Mouse (Mus musculus): Measurements from ENCODE around the gene Slc47a2. TPM values are rescaled to one million over a fixed set of nuclear protein-coding genes. Genes with fewer than 3 reads are reported as not detected.

The Slc47a2 gene
- polyA plus RNA-seq, 1 experiment from 2014 or later = 0.19 TPM

DNA sequence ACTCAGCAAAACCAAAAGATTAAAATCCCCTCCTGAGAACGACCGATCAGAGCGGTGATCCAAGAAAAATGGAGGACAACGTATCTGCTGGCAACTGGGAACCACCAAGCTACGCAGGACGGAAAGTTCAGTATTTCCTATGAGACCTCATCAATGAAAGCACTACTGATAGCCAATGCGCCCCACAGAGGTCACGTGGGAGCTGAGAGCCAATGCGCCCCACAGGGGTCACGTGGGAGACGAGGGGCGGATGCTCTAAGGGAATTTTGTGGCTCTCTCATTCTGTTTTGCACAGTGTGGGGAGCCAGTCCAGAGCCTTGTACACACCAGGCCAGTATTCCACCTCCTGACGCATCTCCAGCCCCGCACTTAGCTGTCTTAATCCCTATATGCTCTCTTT is 80.1 kb downstream of the Slc47a2 start:
- no peak overlapping the region for H3K4me2 ChIP-seq (replicated peaks; ENCODE audit: low read depth, low read length)
- H3K9me3 ChIP-seq (ENCODE audit: low read length) = no peaks in the 10 kb centered on the region
- no peak overlapping the region for H3K4me3 ChIP-seq (ENCODE audit: low read depth, low read length)
- H3K27ac ChIP-seq (ENCODE audit: low read length) = no peak overlapping the region
- ATAC-seq (no peak), DNase-seq (ENCODE audit: low spot score) (no peak)
- no peak overlapping the region for H3K9ac ChIP-seq (replicated peaks; ENCODE audit: low read depth)
- peaks cover 3% of the 10 kb centered on the region; the same call in 1 of the 2 replicates for H3K4me1 ChIP-seq (ENCODE audit: insufficient read depth, low read depth, low read length)
- TF ChIP-seq EP300 (IDR thresholded peaks at IDR 0.05) = no peak
- no peak for TF ChIP-seq CTCF (IDR thresholded peaks at IDR 0.05)
- H3K36me3 ChIP-seq (ENCODE audit: insufficient read depth, low read length) = peaks cover 46% of the 10 kb centered on the region
- H3K27me3 ChIP-seq (replicated peaks; ENCODE audit: insufficient read depth, low read length) = no peaks in the 10 kb centered on the region
- WGBS = 94% methylated on average over 14 of the region's 14 CpGs

DNA sequence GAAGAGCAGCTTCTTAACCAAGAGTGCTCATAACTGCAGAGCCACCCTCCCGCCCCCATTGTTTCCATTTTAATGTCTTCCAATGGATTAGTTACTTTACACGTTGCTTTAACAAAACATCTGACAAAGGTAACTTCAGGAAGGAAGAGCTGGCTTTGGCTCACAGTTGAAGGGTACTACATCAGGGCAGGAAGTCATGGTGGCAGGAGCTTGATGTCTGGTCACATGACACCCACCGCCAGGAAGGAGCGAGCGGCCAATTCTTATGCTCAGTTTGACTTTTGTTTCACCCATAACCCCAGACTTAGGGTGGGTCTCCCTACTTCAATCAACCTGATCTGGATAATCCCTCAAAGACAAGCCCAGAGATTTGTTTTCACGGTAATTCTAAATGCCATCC is 83.6 kb downstream of the Slc47a2 start:
- 93% methylated on average over 6 of the region's 6 CpGs for WGBS
- Histone ChIP-seq H3K9me3 (ENCODE audit: low read length) (no peaks in the 10 kb centered on the region), H3K36me3 (ENCODE audit: insufficient read depth, low read length) (peaks cover 74% of the 10 kb centered on the region), H3K4me3 (ENCODE audit: low read depth, low read length) (no peak overlapping the region), H3K27me3 (replicated peaks; ENCODE audit: insufficient read depth, low read length) (no peaks in the 10 kb centered on the region), H3K9ac (replicated peaks; ENCODE audit: low read depth) (no peak overlapping the region), H3K4me2 (replicated peaks; ENCODE audit: low read depth, low read length) (no peak overlapping the region), H3K4me1 (ENCODE audit: insufficient read depth, low read depth, low read length) (no peaks in the 10 kb centered on the region), H3K27ac (ENCODE audit: low read length) (no peak overlapping the region)
- no peak for ATAC-seq
- TF ChIP-seq CTCF (IDR thresholded peaks at IDR 0.05) (no peak), EP300 (IDR thresholded peaks at IDR 0.05) (no peak)
- no peak for DNase-seq (ENCODE audit: low spot score)

DNA sequence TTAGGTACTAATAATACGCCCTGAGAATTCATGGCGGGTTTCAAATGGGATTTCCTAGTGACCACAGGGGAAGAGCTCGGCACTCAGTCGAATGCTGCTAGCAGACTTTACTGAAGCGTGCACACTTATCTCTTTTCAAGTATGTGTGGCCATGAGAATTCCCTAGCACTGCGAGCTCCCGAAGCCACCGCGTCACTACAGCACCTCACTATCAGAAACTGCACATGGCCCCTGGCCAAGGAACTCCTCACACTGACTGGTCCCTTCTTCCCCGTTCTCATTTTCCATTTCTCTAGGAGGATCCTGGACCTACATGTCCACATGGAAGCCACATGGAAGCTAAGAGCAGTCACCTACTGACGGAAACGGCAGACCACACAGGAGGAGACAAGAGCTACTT is 89.9 kb downstream of the Slc47a2 start:
- no peak for TF ChIP-seq EP300 (IDR thresholded peaks at IDR 0.05)
- TF ChIP-seq CTCF (IDR thresholded peaks at IDR 0.05) = no peak
- no peak overlapping the region for H3K9ac ChIP-seq (replicated peaks; ENCODE audit: low read depth)
- ATAC-seq (no peak), DNase-seq (ENCODE audit: low spot score) (no peak)
- H3K4me3 ChIP-seq (ENCODE audit: low read depth, low read length) = no peak overlapping the region
- H3K4me1 ChIP-seq (ENCODE audit: insufficient read depth, low read depth, low read length) = no peaks in the 10 kb centered on the region
- H3K9me3 ChIP-seq (ENCODE audit: low read length) = no peaks in the 10 kb centered on the region
- no peak overlapping the region for H3K27ac ChIP-seq (ENCODE audit: low read length)
- no peak overlapping the region for H3K4me2 ChIP-seq (replicated peaks; ENCODE audit: low read depth, low read length)
- peaks cover 76% of the 10 kb centered on the region for H3K36me3 ChIP-seq (ENCODE audit: insufficient read depth, low read length)
- no peaks in the 10 kb centered on the region for H3K27me3 ChIP-seq (replicated peaks; ENCODE audit: insufficient read depth, low read length)
- WGBS = 84% methylated on average over 12 of the region's 12 CpGs

DNA sequence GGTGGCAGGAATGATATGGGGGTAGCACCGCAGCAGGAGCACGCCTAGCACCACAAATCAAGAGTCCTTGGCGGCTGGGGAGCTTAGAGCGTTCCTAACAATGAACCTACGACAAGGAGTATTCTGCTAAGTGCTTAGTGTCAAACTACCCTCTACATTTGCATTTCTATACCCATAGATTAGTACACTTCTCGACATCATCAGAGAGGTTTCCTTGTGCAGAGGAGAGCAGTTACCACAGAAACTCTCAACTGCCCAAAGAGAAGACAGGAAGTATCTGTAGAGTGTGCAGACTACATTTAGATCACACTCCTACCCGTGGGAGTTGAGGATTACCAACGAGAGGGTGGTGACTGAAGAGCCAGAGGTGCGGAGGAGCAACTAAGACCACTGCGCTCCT is 90.9 kb downstream of the Slc47a2 start:
- Histone ChIP-seq H3K4me1 (ENCODE audit: insufficient read depth, low read depth, low read length) (no peaks in the 10 kb centered on the region), H3K27me3 (replicated peaks; ENCODE audit: insufficient read depth, low read length) (no peaks in the 10 kb centered on the region), H3K36me3 (ENCODE audit: insufficient read depth, low read length) (peaks cover 74% of the 10 kb centered on the region), H3K27ac (ENCODE audit: low read length) (no peak overlapping the region), H3K4me3 (ENCODE audit: low read depth, low read length) (no peak overlapping the region), H3K4me2 (replicated peaks; ENCODE audit: low read depth, low read length) (no peak overlapping the region), H3K9me3 (ENCODE audit: low read length) (no peaks in the 10 kb centered on the region), H3K9ac (replicated peaks; ENCODE audit: low read depth) (no peak overlapping the region)
- ATAC-seq (no peak), DNase-seq (ENCODE audit: low spot score) (no peak)
- TF ChIP-seq CTCF (IDR thresholded peaks at IDR 0.05) = no peak
- no peak for TF ChIP-seq EP300 (IDR thresholded peaks at IDR 0.05)
- 81% methylated on average over 10 of the region's 10 CpGs for WGBS

Other genes starting within 250 kb of the Slc47a2 start
- 8.5 and 10.8 TPM in 2 replicates for gene Tnfrsf13b, start 216.1 kb downstream of the Slc47a2 start, polyA plus RNA-seq (2015; fragmentation: Nextera tagmentation; extraction: Ambion mirVana)
- 38.4 and 39.9 TPM in 2 replicates for gene Usp22, start 167.8 kb downstream of the Slc47a2 start, polyA plus RNA-seq (2015; fragmentation: Nextera tagmentation; extraction: Ambion mirVana)
- gene Aldh3a1, start 135.3 kb downstream of the Slc47a2 start, polyA plus RNA-seq (2015; fragmentation: Nextera tagmentation; extraction: Ambion mirVana) = 7.3 and 7.8 TPM in 2 replicates
- gene Aldh3a2, start 75.4 kb downstream of the Slc47a2 start, polyA plus RNA-seq (2015; fragmentation: Nextera tagmentation; extraction: Ambion mirVana) = 67.4 and 68.4 TPM in 2 replicates
- 2.9 and 3.0 TPM in 2 replicates for gene Slc47a1, start 35.5 kb upstream of the Slc47a2 start, polyA plus RNA-seq (2015; fragmentation: Nextera tagmentation; extraction: Ambion mirVana)
- 0.24 and 0.32 TPM in 2 replicates for gene Rnf112, start 111.3 kb upstream of the Slc47a2 start, polyA plus RNA-seq (2015; fragmentation: Nextera tagmentation; extraction: Ambion mirVana)
- 2,152 and 2,309 TPM in 2 replicates for gene Mfap4, start 142.6 kb upstream of the Slc47a2 start, polyA plus RNA-seq (2015; fragmentation: Nextera tagmentation; extraction: Ambion mirVana)
- gene Mapk7, start 151.5 kb upstream of the Slc47a2 start, polyA plus RNA-seq (2015; fragmentation: Nextera tagmentation; extraction: Ambion mirVana) = 36.2 and 39.5 TPM in 2 replicates
- 16.8 and 17.1 TPM in 2 replicates for gene B9d1, start 162.3 kb upstream of the Slc47a2 start, polyA plus RNA-seq (2015; fragmentation: Nextera tagmentation; extraction: Ambion mirVana)
- gene Epn2, start 236.8 kb upstream of the Slc47a2 start, polyA plus RNA-seq (2015; fragmentation: Nextera tagmentation; extraction: Ambion mirVana) = 41.0 and 47.7 TPM in 2 replicates

Measured in lung, postnatal 0 days (tissue).